17 mouse cellular contexts compared by ENCODE assay signal in the genomic region with DNA sequence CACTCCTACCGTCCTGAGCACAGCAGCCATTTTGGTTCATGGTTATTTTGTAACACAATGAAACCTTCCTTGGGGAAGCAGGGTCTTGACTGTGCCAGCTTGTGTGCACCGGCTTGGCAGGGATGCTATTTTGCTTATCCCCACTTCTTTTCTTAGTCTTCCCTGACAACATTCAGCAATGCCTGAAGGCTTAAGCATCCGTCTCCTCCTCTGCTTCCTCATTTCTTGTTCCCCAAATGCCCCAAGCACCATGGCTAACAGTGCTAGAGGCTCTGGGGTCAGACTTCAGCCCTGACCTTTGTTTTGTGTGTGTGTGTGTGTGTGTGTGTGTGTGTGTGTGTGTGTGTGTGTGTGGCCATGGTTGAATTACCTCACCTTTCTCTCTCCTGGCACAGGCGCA. TPM values are rescaled to one million over a fixed set of nuclear protein-coding genes. Genes with fewer than 3 reads are reported as not detected.
DNase-seq lines count a peak whose midpoint lies in the region; ATAC-seq and TF ChIP-seq lines count a peak whose summit lies in the region.
"Had no signal": no experiment of that assay in that cellular context is flagged by ENCODE, and none has a peak within 500 bp of the region (broad histone marks: within the 10 kb centered on the region; RNA-seq: fewer than 3 reads in every experiment).

No protein-coding gene starts in this region.

- H3K9me3 ChIP-seq in liver, postnatal 0 days (ENCODE audit: low read length), result no peaks in the 10 kb centered on the region
- H3K9me3 ChIP-seq in hindbrain, embryonic 14.5 days (ENCODE audit: control insufficient read depth, low read length), result no peaks in the 10 kb centered on the region
- H3K9me3 ChIP-seq in neural tube, embryonic 14.5 days (ENCODE audit: control insufficient read depth, low read length), result no peaks in the 10 kb centered on the region
- H3K9me3 ChIP-seq: embryonic facial prominence, embryonic 15.5 days; heart, embryonic 15.5 days; liver, embryonic 12.5 days; megakaryocyte, embryonic 14.5 days had no signal

- intact Hi-C loops in left cerebral cortex, adult 2 months (cut with DNase I), result no loop called here

- no peaks in the 10 kb centered on the region for H3K36me3 ChIP-seq in liver, postnatal 0 days (replicated peaks; ENCODE audit: insufficient read depth, low read length)
- H3K36me3 ChIP-seq in hindbrain, embryonic 14.5 days (replicated peaks; ENCODE audit: control insufficient read depth, insufficient read depth), result no peaks in the 10 kb centered on the region
- H3K36me3 ChIP-seq in neural tube, embryonic 14.5 days (ENCODE audit: control insufficient read depth, insufficient read depth, low read length), result no peaks in the 10 kb centered on the region
- H3K36me3 ChIP-seq: embryonic facial prominence, embryonic 15.5 days; heart, embryonic 15.5 days; liver, embryonic 12.5 days had no signal

- H3K27me3 ChIP-seq in liver, postnatal 0 days (ENCODE audit: insufficient read depth, low read length), result no peaks in the 10 kb centered on the region
- no peaks in the 10 kb centered on the region for H3K27me3 ChIP-seq in hindbrain, embryonic 14.5 days (ENCODE audit: control insufficient read depth, insufficient read depth, low read length)
- H3K27me3 ChIP-seq in neural tube, embryonic 14.5 days (ENCODE audit: control insufficient read depth, insufficient read depth, low read length), result no peaks in the 10 kb centered on the region
- H3K27me3 ChIP-seq: embryonic facial prominence, embryonic 15.5 days; heart, embryonic 15.5 days; liver, embryonic 12.5 days had no signal

- H3K4me3 ChIP-seq in liver, postnatal 0 days (ENCODE audit: low read depth, low read length), result no peak overlapping the region
- H3K4me3 ChIP-seq in hindbrain, embryonic 14.5 days (replicated peaks; ENCODE audit: low read length), result no peak overlapping the region
- no peak overlapping the region for H3K4me3 ChIP-seq in neural tube, embryonic 14.5 days (ENCODE audit: low read depth, low read length)
- H3K4me3 ChIP-seq in left cerebral cortex, adult 2 months, result no peak overlapping the region
- H3K4me3 ChIP-seq: embryonic facial prominence, embryonic 15.5 days; heart, embryonic 15.5 days; liver, embryonic 12.5 days; megakaryocyte, embryonic 14.5 days had no signal

- DNase-seq in liver, postnatal 0 days, result peak; percentile 29
- DNase-seq in liver, result no peak
- peak; percentile 39 for DNase-seq in brain, adult 2 months (ENCODE audit: low read depth, low spot score)
- DNase-seq in hindbrain, embryonic 14.5 days (ENCODE audit: low spot score), result no peak
- no peak for DNase-seq in left cerebral cortex, adult 2 months (ENCODE audit: extremely low spot score in 1 of 2, low spot score in 2 of 2)
- DNase-seq in spleen, postnatal 14 days (ENCODE audit: low spot score in 2 of 2), result no peak
- DNase-seq in ovary, postnatal 14 days (ENCODE audit: low spot score), result no peak
- DNase-seq: cerebellum, adult 2 months; thymus, postnatal 36 days had no signal

- no peak for TF ChIP-seq CTCF in liver, postnatal 0 days (IDR thresholded peaks at IDR 0.05; ENCODE audit: low read depth)
- TF ChIP-seq CTCF in left cerebral cortex, adult 2 months (IDR thresholded peaks at IDR 0.05), result no peak

- H3K4me1 ChIP-seq in liver, postnatal 0 days (ENCODE audit: insufficient read depth), result no peaks in the 10 kb centered on the region
- peaks cover 31% of the 10 kb centered on the region for H3K4me1 ChIP-seq in hindbrain, embryonic 14.5 days (replicated peaks; ENCODE audit: control insufficient read depth, insufficient read depth, low read length)
- H3K4me1 ChIP-seq in neural tube, embryonic 14.5 days (ENCODE audit: control insufficient read depth, insufficient read depth, low read length), result peaks cover 15% of the 10 kb centered on the region; the same call in 1 of the 2 replicates
- H3K4me1 ChIP-seq: heart, embryonic 15.5 days; liver, embryonic 12.5 days had no signal

- 41% methylated on average over 4 of the region's 4 CpGs for WGBS in liver, postnatal 0 days (ENCODE audit: insufficient replicate concordance)
- WGBS in hindbrain, embryonic 14.5 days, result 37% methylated on average over 4 of the region's 4 CpGs
- WGBS in neural tube, embryonic 14.5 days, result 45% methylated on average over 4 of the region's 4 CpGs

- H3K4me2 ChIP-seq in liver, postnatal 0 days (ENCODE audit: low read depth, low read length), result no peak overlapping the region
- no peak overlapping the region for H3K4me2 ChIP-seq in hindbrain, embryonic 14.5 days (replicated peaks)
- no peak overlapping the region for H3K4me2 ChIP-seq in neural tube, embryonic 14.5 days (ENCODE audit: low read depth, low read length)
- H3K4me2 ChIP-seq: embryonic facial prominence, embryonic 15.5 days; heart, embryonic 15.5 days; liver, embryonic 12.5 days had no signal

- H3K27ac ChIP-seq in liver, postnatal 0 days (ENCODE audit: low read depth), result no peak overlapping the region
- peak overlapping the region; percentile 62 for H3K27ac ChIP-seq in hindbrain, embryonic 14.5 days
- H3K27ac ChIP-seq in neural tube, embryonic 14.5 days (ENCODE audit: low read depth, low read length), result peak overlapping the region; percentile 52; the same call in 1 of the 2 replicates
- no peak overlapping the region for H3K27ac ChIP-seq in left cerebral cortex, adult 2 months
- H3K27ac ChIP-seq: embryonic facial prominence, embryonic 15.5 days; heart, embryonic 15.5 days; kidney, postnatal 0 days; liver, embryonic 12.5 days had no signal

- ATAC-seq in liver, postnatal 0 days, result peak; percentile 64
- ATAC-seq in hindbrain, embryonic 14.5 days (ENCODE audit: low FRiP score), result no peak
- ATAC-seq in neural tube, embryonic 14.5 days (ENCODE audit: low read depth), result no peak
- ATAC-seq: inflammation-experienced regulatory T-cells, adult 6 months; liver, embryonic 12.5 days had no signal

- no peak for TF ChIP-seq EP300 in liver, postnatal 0 days (IDR thresholded peaks at IDR 0.05; ENCODE audit: low read depth)

- H3K9ac ChIP-seq in liver, postnatal 0 days (replicated peaks), result no peak overlapping the region
- H3K9ac ChIP-seq in hindbrain, embryonic 14.5 days, result no peak overlapping the region
- no peak overlapping the region for H3K9ac ChIP-seq in neural tube, embryonic 14.5 days (replicated peaks; ENCODE audit: low read depth, low read length)
- H3K9ac ChIP-seq: embryonic facial prominence, embryonic 15.5 days; heart, embryonic 15.5 days; liver, embryonic 12.5 days had no signal

RNA-seq across cellular contexts. Expression of a gene that starts 31.8 kb away (rescaled TPM):
- 1.2 TPM in 2 replicates for polyA plus RNA-seq in liver, postnatal 0 days (2015; fragmentation: Nextera tagmentation; extraction: Ambion mirVana)
- 0.21 and 0.33 TPM in 2 replicates for polyA plus RNA-seq in hindbrain, embryonic 14.5 days (2014; fragmentation: Nextera tagmentation; extraction: Ambion mirVana)
- polyA plus RNA-seq in neural tube, embryonic 14.5 days (2014; fragmentation: Nextera tagmentation; extraction: Ambion mirVana), result 0.24 and 0.93 TPM in 2 replicates
- under 1 TPM; 0.42 to 0.52 TPM for total RNA-seq in left cerebral cortex, adult 2 months (2021)
- polyA plus RNA-seq: C2C12; inflammation-experienced regulatory T-cells, adult 6 months had no signal

Comparison
In these comparisons a context has a peak if more than half of its experiments do, and no peak if none do; other contexts are left out.
1. DNase-seq: peak in liver, postnatal 0 days (single experiment) and brain, adult 2 months (single experiment); none in liver (single experiment), hindbrain, embryonic 14.5 days (single experiment), left cerebral cortex, adult 2 months (0 of 2), spleen, postnatal 14 days (0 of 2) and ovary, postnatal 14 days (single experiment).
2. H3K27ac ChIP-seq: peak in hindbrain, embryonic 14.5 days (single experiment) and neural tube, embryonic 14.5 days (single experiment); none in liver, postnatal 0 days (single experiment) and left cerebral cortex, adult 2 months (single experiment).